Mouse (Mus musculus) thymus, adult 2 months (tissue): ENCODE measurements around the gene Mrvi1.

Experiments
- CTCF ChIP-seq: fragments of 200-500 bp; IDR thresholded peaks from 2 replicates; pipeline ENCODE4 v1.5.1; 2012; ENCODE audit warnings: mild to moderate bottlenecking, control low read depth, low read length, moderate library complexity, borderline replicate concordance; ENCODE audit not compliant: control insufficient read depth, poor library complexity, insufficient read depth; ENCODE audit errors: extremely low read depth
- POLR2A ChIP-seq: fragments of 200-500 bp; IDR thresholded peaks from 2 replicates; pipeline ENCODE4 v1.6.1; 2012; ENCODE audit warnings: mild to moderate bottlenecking, low read length, control low read depth, moderate library complexity; ENCODE audit not compliant: control insufficient read depth, poor library complexity, insufficient read depth; ENCODE audit errors: extremely low read depth

- TF ChIP-seq CTCF, result no peak
- TF ChIP-seq POLR2A, result no peak
These were observed 134.9 kb downstream of the Mrvi1 start for GRCm38 (mm10) chr7:110847321-110847720.
